Mouse (Mus musculus) adrenal gland, adult 2 months (tissue): ENCODE data around the gene Galnt11. TPM values are rescaled to one million over a fixed set of nuclear protein-coding genes. Genes with fewer than 3 reads are reported as not detected.
A peak's percentile ranks its signal among the peaks of the same experiment; 100 is the strongest.

Source experiments
- DNase-seq: peaks from one replicate; pipeline ENCODE4 v3.0.0; 2021
- polyA plus RNA-seq: library from polyadenylated mRNA; depleted of rRNA; stranded (reverse); fragments of >200 nt; gene quantifications from 2 replicates; pipeline ENCODE4 v1.2.3, GENCODE M21; 2012; rRNA removed
- total RNA-seq, 2 experiments: library from RNA; stranded (reverse); gene quantifications; 2 replicates each; pipeline ENCODE4 v1.2.3; 2021

Galnt11 gene
- total and polyA plus RNA-seq, 3 experiments = 12.3 to 47.8 (median 32.6) TPM

DNA sequence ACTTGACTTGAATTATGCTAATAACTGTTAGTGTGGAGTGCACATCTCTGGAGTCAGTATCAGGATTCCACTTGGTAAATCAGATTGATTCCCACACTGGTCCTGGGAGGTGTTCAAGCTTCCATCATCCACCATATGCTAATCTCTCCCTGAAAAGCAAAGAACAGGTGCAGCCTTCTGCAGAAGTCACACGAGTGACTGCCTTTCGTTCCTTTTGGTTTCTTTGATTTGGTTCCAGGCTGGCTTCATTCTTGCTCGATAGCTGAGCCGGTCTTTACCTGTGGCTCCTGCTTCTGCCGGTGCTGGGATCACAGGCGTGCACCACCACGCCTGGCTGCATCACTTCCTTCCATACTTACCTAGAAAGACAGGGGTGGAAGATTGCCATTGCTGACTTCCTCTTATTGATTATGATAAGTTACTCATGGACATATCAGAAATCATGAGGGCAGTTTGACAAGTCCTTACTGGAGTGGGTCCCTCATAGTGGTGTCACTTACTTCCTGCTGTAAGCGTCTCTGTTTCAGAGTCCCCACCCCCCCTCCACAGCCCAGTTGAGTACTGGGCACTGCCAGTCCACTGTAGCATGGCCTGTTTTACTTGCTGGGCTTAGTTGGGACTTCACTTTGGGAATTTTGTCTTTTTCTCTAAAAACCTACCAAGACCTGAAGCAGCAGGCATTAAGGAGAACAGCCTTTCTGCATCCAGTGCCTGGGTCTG is 31.3 kb downstream of the Galnt11 start:
- DNase-seq = no peak

DNA sequence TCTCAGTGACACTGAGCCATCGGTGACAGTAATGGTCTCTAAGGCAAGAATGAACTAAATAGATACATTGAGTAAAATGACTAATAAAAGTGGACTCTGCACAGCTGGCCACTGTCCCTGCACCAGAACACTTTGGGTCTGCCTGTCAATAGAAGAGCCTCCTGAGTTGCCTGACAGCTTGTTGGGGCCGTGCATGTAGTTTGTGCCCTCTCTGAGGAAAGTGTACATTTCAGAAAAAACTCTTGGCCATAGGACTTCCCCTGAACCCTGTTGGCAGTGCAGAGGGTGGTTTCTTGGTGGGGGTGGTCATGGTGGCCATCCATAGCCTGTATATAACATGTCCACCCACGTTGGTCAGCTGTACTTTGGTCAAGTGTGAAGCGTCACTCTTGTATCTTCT is 32.8 kb downstream of the Galnt11 start:
- no peak for DNase-seq

DNA sequence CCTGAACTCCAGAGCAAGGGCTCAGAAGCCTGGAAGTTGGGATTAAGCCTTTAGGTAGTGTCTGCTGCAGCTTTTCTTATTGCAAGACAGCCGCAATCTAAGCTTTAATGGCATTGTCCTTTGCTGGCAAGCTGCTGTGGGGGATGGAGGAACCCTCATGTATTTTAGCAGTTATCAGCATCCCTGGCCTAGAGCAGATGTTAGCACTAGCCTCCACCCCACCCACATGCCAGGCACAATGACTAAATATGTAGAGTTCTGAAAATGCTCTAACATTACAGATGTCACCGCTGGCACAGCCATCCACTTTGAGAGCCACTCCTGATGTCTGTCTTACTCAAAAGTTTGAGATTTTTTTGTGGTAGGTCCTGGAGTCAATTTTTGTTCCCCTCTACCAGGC is 35.0 kb downstream of the Galnt11 start:
- DNase-seq = no peak

DNA sequence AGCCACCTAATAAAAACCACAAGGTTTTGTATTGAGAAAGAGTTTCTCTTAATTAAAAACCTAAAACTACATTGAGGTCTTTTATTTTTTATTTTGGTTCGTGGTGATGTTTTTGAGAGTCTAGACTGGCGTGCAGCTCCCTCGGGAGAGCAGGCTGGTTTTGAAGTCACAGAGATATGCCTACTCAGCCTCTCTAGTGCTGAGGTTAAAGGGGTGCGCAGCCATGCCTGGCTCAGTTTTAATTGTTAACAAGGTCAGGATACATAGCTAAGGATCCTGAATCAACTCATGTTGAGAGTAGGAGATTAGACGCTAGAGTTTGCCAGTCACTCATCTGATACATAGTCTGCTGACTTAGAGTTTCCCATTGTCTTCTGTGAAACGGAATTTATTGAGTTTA is 39.7 kb downstream of the Galnt11 start:
- no peak for DNase-seq

DNA sequence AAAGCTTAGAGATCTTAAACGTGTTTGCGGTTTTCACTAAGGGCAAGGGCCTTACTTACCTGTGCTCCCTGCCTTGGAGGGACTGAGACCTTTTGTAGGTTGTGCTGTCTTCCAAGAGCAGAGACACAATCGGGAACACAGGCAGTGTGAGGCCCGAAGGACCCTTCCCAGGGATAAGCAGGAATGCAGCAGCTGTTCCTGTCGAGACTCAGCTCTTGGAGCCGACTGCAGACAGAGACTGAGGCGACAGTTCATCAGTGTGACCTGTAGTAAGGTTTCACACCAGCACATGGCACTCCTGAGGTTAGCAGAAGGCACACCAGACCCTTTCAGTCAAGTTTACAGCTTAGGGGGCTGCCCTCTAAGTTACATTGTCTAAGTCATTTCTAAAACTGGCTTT is 40.6 kb downstream of the Galnt11 start:
- DNase-seq = no peak

DNA sequence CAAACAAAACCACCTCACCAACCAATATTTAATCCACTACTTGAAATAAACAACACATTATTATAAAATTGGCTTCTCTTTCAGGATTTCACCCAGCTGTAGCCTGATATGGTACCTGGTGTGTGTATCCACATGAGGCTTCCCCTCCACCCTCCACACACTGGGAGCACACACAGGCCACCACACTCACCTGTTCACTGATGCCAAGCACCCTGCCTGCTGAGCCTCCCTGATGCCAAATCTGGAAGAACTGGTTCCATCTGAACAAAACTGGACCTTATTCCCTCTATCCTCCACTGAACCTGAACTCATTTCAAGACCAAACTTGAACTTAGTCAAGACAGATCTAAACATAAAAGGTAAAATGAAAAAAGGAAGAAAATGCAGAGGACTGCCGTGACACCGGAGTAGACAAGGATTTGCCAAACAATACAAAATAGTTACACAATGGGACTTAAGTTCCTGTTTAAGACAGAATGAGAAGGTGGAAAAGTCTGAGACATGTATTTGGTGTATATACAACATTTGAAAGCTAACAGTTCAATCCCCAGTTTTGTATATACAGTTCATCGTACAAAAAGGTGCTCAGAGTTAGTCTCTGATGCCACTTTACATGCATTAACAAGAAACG is 46.7 kb downstream of the Galnt11 start:
- no peak for DNase-seq

DNA sequence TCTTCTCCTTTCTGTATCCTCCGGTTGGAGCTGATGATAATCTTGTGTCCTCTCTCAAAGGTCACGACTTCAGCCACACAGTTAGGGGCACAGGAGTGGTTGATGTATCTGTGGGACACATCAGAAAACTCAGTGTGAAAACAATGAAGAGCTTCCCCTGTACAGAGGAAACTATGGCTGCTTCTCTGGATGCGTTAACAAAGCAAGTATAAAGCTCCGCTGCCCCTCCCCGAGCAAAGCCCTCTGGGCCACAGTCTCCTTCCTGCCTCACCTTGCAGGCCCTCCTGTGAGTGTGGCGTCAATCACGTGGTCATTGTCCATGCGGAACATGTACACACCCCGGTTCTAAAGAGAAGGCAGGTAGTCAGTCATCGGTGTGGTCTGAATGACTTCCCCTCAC is 53.9 kb downstream of the Galnt11 start:
- no peak for DNase-seq

DNA sequence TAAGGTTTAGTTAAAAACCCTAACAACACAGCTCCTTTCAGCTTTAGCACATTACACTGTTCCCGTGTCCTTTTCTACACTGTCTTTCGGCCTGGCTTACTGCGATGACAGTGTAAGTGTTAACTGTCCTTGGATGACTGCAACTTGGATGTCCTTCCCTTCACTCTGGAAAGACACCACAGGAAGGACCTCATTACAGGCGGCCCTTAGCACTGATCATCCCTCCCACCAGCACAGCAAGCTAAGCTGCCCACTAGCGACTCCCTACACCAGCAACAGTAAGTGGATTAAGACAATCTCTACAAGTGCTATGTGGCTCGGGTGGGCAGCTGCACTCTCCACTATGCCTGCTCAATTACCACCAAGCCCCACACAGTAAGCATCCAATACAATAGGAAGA is 54.7 kb downstream of the Galnt11 start:
- no peak for DNase-seq

DNA sequence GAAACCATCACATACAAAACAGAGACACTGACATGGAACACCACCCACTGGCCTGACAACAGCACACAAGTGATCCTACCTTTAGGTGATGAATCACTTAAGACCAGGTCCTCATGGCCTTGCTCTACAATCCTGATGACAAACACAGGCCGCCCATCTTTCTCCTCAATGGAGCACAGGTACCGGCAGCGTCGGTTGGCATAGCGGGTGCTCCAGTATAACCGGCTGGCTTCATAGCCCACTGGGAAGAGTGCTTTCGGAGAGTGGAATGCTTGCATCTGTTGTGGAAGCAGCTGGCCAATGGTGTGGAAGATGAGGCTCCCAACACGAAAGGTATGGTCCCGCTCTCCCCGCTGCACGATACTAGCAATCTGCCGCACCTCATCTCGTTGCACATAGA is 62.3 kb downstream of the Galnt11 start:
- no peak for DNase-seq

DNA sequence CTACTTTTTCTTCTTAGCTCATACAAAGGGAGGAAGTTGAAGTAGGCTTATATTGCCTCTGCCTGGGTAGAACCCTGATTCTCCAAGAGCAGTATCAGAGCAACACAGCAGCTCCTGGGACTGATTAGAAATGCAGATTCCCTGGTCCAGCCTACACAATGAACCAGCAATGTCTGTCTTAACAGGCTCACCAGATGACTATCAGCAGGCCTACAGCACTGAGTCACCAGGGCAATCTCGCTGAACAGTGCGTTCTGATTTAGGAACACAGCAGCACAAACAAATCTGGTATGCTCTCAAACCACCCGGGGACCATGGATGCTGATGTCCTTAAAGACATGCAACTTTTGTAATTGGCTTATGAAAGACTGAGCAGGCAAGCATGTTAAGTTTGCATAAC is 75.1 kb downstream of the Galnt11 start:
- peak; percentile 51 for DNase-seq

DNA sequence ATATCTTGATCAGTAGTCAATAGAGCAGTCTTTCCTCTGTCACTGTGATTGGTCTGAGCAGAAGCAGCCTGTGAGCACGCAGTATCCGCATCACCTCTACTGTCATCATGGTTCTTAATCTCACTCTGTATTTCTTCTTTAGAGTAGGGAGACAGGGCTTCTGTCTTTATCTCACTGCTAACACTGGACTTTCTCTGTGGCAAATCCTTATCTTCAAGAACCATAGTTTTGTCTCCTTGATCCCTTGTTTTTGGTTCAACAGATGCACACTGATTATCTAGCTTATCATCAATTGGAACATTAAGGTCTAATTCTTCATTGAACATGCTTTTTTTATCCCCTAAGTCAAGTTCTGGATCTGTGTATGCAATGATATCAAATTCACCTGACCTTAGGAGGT is 88.5 kb downstream of the Galnt11 start:
- no peak for DNase-seq

DNA sequence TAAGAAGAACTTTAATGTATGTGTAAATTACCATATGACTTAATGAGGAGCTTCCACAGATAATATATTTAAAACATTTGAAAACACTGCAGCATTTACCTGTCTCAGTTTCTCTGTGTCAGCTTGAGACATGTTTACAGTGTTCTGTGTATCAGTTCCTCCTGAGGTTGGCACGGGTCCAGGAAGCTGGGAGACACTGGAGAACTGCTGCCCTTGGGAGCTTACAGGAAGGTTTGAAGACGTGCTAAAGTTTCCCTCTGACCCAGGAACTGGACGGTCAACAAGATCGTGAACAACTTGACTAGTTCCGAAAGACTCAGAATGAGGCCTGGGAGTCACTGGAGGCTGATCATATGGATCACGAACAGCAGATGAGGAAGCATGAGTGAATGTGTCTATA is 92.2 kb downstream of the Galnt11 start:
- DNase-seq = peak; percentile 10

Other genes with a start within 250 kb of the Galnt11 start
- 10 to 100 TPM; 36.0 to 48.0 TPM for gene Prkag2, start 121.3 kb upstream of the Galnt11 start, total RNA-seq
- gene Prkag2, start 121.3 kb upstream of the Galnt11 start, polyA plus RNA-seq = 10.0 and 10.6 TPM in 2 replicates
- not detected for gene Galntl5, start 40.4 kb upstream of the Galnt11 start, total RNA-seq
- not detected in 2 replicates for gene Galntl5, start 40.4 kb upstream of the Galnt11 start, polyA plus RNA-seq
- gene E130116L18Rik, start 1.2 kb downstream of the Galnt11 start, total RNA-seq = not detected
- gene E130116L18Rik, start 1.2 kb downstream of the Galnt11 start, polyA plus RNA-seq = 2.1 TPM in 1 of 2 replicates, not detected in the other